Comparison of ENCODE assay signal across 17 mouse cellular contexts in the genomic region with DNA sequence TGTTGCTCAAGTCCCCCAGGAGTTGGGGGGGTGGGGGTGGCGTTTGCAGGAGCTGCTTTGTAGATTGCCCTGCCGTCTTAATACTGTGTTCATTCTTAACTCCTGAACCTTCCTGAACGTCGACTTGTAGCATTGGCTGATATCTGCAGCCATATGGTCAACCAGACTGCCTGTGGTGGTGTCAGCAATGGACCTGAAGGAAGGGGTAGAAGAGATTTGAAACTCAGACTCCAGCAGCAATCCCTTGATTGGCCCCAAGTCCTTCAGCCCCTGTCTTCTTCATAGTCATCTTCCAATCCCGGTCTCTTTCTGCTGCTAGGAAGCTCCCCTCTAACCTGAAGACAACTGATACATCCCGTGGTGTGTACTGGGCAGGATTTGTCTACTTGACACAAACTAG.
DNase-seq lines count a peak whose midpoint lies in the region; TF ChIP-seq lines count a peak whose summit lies in the region.
"Had no signal": no experiment of that assay in that cellular context is flagged by ENCODE, and none has a peak within 500 bp of the region (broad histone marks: within the 10 kb centered on the region; RNA-seq: fewer than 3 reads in every experiment).

No protein-coding gene starts in this region.

- TF ChIP-seq CTCF in cerebellum, adult 2 months (IDR thresholded peaks at IDR 0.05; ENCODE audit: borderline replicate concordance, insufficient read depth, low read depth, low read length), result no peak

- no peaks in the 10 kb centered on the region for H3K27me3 ChIP-seq in cerebellum, adult 2 months (ENCODE audit: control insufficient read depth, insufficient read depth, low read length)
- peaks cover 8% of the 10 kb centered on the region; the same call in 1 of the 2 replicates for H3K27me3 ChIP-seq in limb, embryonic 10.5 days (ENCODE audit: low read depth, poor library complexity, severe bottlenecking)
- H3K27me3 ChIP-seq: embryonic facial prominence, embryonic 15.5 days; heart, embryonic 13.5 days; hindbrain, embryonic 15.5 days had no signal

- TF ChIP-seq POLR2A in cerebellum, adult 2 months (IDR thresholded peaks at IDR 0.05; ENCODE audit: borderline replicate concordance, insufficient read depth, low read length), result no peak

- H3K36me3 ChIP-seq in limb, embryonic 10.5 days, result no peaks in the 10 kb centered on the region
- H3K36me3 ChIP-seq: embryonic facial prominence, embryonic 15.5 days; forebrain, embryonic 10.5 days; heart, embryonic 13.5 days; hindbrain, embryonic 15.5 days had no signal

- H3K4me3 ChIP-seq in cerebellum, adult 2 months (replicated peaks; ENCODE audit: insufficient read depth, low read depth, low read length), result no peak overlapping the region
- no peak overlapping the region for H3K4me3 ChIP-seq in limb, embryonic 10.5 days
- H3K4me3 ChIP-seq: embryonic facial prominence, embryonic 15.5 days; erythroblast, embryonic 14.5 days; forebrain, embryonic 10.5 days; gastrocnemius, adult 2 months; heart, embryonic 13.5 days; hindbrain, embryonic 15.5 days had no signal

- no peaks in the 10 kb centered on the region for H3K9me3 ChIP-seq in limb, embryonic 10.5 days (replicated peaks)
- H3K9me3 ChIP-seq: embryonic facial prominence, embryonic 15.5 days; forebrain, embryonic 10.5 days; heart, embryonic 13.5 days; hindbrain, embryonic 15.5 days had no signal

- 30% methylated on average over 6 of the region's 6 CpGs for WGBS in cerebellum, adult 2 months
- WGBS in limb, embryonic 10.5 days, result 84% methylated on average over 6 of the region's 6 CpGs

- H3K27ac ChIP-seq in cerebellum, adult 2 months (ENCODE audit: insufficient read depth, low read length), result no peak overlapping the region
- 0 out of 2 replicates have a peak overlapping the region, but pooled peaks have one; percentile 1 for H3K27ac ChIP-seq in limb, embryonic 10.5 days
- H3K27ac ChIP-seq: embryonic facial prominence, embryonic 15.5 days; gastrocnemius, adult 2 months; heart, embryonic 13.5 days; hindbrain, embryonic 15.5 days had no signal

- peak; percentile 50 for DNase-seq in cerebellum, adult 11 months
- DNase-seq in cerebellum, adult 2 months, result peak; percentile 71 to 82
- DNase-seq in cerebellum, postnatal 10 days, result peak; percentile 54 to 69
- no peak for DNase-seq in limb, embryonic 10.5 days (ENCODE audit: low spot score)
- DNase-seq in kidney, postnatal 4 days, result no peak
- DNase-seq in kidney, adult 8-10 months, result no peak
- no peak for DNase-seq in c-Kit-positive CD71-positive TER-119-positive erythroid progenitor cells, embryonic 14.5 days (ENCODE audit: low spot score)
- DNase-seq: adrenal gland, postnatal 14 days; embryo, embryonic 11 days; gastrocnemius, adult 2 months; gastrocnemius, postnatal 25 days; heart, postnatal 36 days had no signal

- peaks cover 24% of the 10 kb centered on the region for H3K4me1 ChIP-seq in cerebellum, adult 2 months (ENCODE audit: control insufficient read depth, insufficient read depth, low read length)
- H3K4me1 ChIP-seq in limb, embryonic 10.5 days, result peaks cover 52% of the 10 kb centered on the region

Comparison
In these comparisons a context has a peak if more than half of its experiments do, and no peak if none do; other contexts are left out.
1. DNase-seq: peak in cerebellum, adult 11 months (single experiment), cerebellum, adult 2 months (2 of 2) and cerebellum, postnatal 10 days (2 of 2); none in limb, embryonic 10.5 days (single experiment), kidney, postnatal 4 days (0 of 2), kidney, adult 8-10 months (0 of 2) and c-Kit-positive CD71-positive TER-119-positive erythroid progenitor cells, embryonic 14.5 days (single experiment).